Comparison of ENCODE assay signal across 8 mouse cellular contexts in genomic region chr7:121258826-121259496, GRCm38 (mm10).
DNase-seq lines count a peak whose midpoint lies in the region; ATAC-seq and TF ChIP-seq lines count a peak whose summit lies in the region.

No protein-coding gene starts in this region.

- H3K4me2 ChIP-seq in forebrain, embryonic 14.5 days (ENCODE audit: low read length) = no peak overlapping the region
- no peak overlapping the region for H3K4me2 ChIP-seq in forebrain, embryonic 13.5 days

- H3K4me1 ChIP-seq in forebrain, embryonic 14.5 days (ENCODE audit: control insufficient read depth, insufficient read depth, low read length) = no peaks in the 10 kb centered on the region
- no peaks in the 10 kb centered on the region for H3K4me1 ChIP-seq in forebrain, embryonic 13.5 days
- H3K4me1 ChIP-seq in testis, adult 2 months (ENCODE audit: control insufficient read depth, insufficient read depth, low read length) = peaks cover 3% of the 10 kb centered on the region

- H3K4me3 ChIP-seq in forebrain, embryonic 14.5 days (ENCODE audit: low read depth, low read length) = no peak overlapping the region
- no peak overlapping the region for H3K4me3 ChIP-seq in forebrain, embryonic 13.5 days
- H3K4me3 ChIP-seq in testis, adult 2 months (ENCODE audit: control insufficient read depth, low read depth, low read length) = peak overlapping the region; percentile 84

- H3K27me3 ChIP-seq in forebrain, embryonic 14.5 days (replicated peaks; ENCODE audit: control insufficient read depth, insufficient read depth, low read length) = no peaks in the 10 kb centered on the region
- H3K27me3 ChIP-seq in forebrain, embryonic 13.5 days = no peaks in the 10 kb centered on the region
- H3K27me3 ChIP-seq in testis, adult 2 months (ENCODE audit: control insufficient read depth, insufficient read depth, low read length) = no peaks in the 10 kb centered on the region

- WGBS in forebrain, embryonic 14.5 days = 50% methylated on average over 12 of the region's 12 CpGs
- WGBS in forebrain, embryonic 13.5 days = 49% methylated on average over 12 of the region's 12 CpGs

- peak; percentile 76 for DNase-seq in forebrain, embryonic 14.5 days (ENCODE audit: low spot score)
- DNase-seq in testis, postnatal 10 days (ENCODE audit: low spot score) = no peak
- peak; percentile 65 to 73 for DNase-seq in cerebellum, postnatal 14 days
- peak; percentile 35 for DNase-seq in induced T-regulatory cell, adult 2 months (ENCODE audit: low read depth)
- peak; percentile 71 for DNase-seq in mesoderm, embryonic 11.5 days (ENCODE audit: low read depth, low spot score)
- DNase-seq in right cerebral cortex, postnatal 14 days = no peak

- H3K36me3 ChIP-seq in forebrain, embryonic 14.5 days (ENCODE audit: control insufficient read depth, insufficient read depth, low read length) = no peaks in the 10 kb centered on the region
- no peaks in the 10 kb centered on the region for H3K36me3 ChIP-seq in forebrain, embryonic 13.5 days (ENCODE audit: poor library complexity, severe bottlenecking)
- H3K36me3 ChIP-seq in testis, adult 2 months (ENCODE audit: control insufficient read depth, insufficient read depth, low read length) = no peaks in the 10 kb centered on the region

- ATAC-seq in forebrain, embryonic 14.5 days = no peak
- no peak for ATAC-seq in forebrain, embryonic 13.5 days

- no peak overlapping the region for H3K27ac ChIP-seq in forebrain, embryonic 14.5 days (ENCODE audit: low read depth, low read length)
- no peak overlapping the region for H3K27ac ChIP-seq in forebrain, embryonic 13.5 days
- peak overlapping the region; percentile 83 for H3K27ac ChIP-seq in testis, adult 2 months (ENCODE audit: control insufficient read depth, insufficient read depth, low read depth, low read length)

- TF ChIP-seq CTCF in testis, adult 2 months (IDR thresholded peaks at IDR 0.05; ENCODE audit: control insufficient read depth, insufficient read depth, insufficient replicate concordance, low read depth, low read length) = peak; percentile 21; the same call in 1 of the 2 replicates

- no peaks in the 10 kb centered on the region for H3K9me3 ChIP-seq in forebrain, embryonic 14.5 days (replicated peaks; ENCODE audit: control insufficient read depth, low read length)
- no peaks in the 10 kb centered on the region for H3K9me3 ChIP-seq in forebrain, embryonic 13.5 days (replicated peaks)

- TF ChIP-seq POLR2A in testis, adult 2 months (IDR thresholded peaks at IDR 0.05; ENCODE audit: control insufficient read depth, low read depth, low read length) = no peak

- H3K9ac ChIP-seq in forebrain, embryonic 14.5 days (ENCODE audit: low read length) = no peak overlapping the region
- no peak overlapping the region for H3K9ac ChIP-seq in forebrain, embryonic 13.5 days

Comparison
In these comparisons a context has a peak if more than half of its experiments do, and no peak if none do; other contexts are left out.
1. DNase-seq: peak in forebrain, embryonic 14.5 days (single experiment), cerebellum, postnatal 14 days (2 of 2), induced T-regulatory cell, adult 2 months (single experiment) and mesoderm, embryonic 11.5 days (single experiment); none in testis, postnatal 10 days (single experiment) and right cerebral cortex, postnatal 14 days (single experiment).